Mouse (Mus musculus) cerebellum, adult 2 months (tissue): Measurements from ENCODE around the gene Lrrc74a. TPM values are rescaled to one million over a fixed set of nuclear protein-coding genes. Genes with fewer than 3 reads are reported as not detected.

Source experiments
- DNase-seq, 2 experiments: peaks; one replicate each; pipeline ENCODE4 v3.0.0; 2021
- H3K27ac ChIP-seq: fragments of 200-500 bp; 2 replicates; pipeline ENCODE4 v1.5.1; 2012; ENCODE audit warnings: low read length, control low read depth, inconsistent platforms; ENCODE audit not compliant: insufficient read depth
- H3K27me3 ChIP-seq: fragments of 200-500 bp; 2 replicates; pipeline ENCODE4 v1.6.1; 2012; ENCODE audit warnings: inconsistent platforms, mild to moderate bottlenecking, low read length, moderate library complexity; ENCODE audit not compliant: control insufficient read depth, insufficient read depth
- H3K4me1 ChIP-seq: fragments of 200-500 bp; 2 replicates; pipeline ENCODE4 v1.6.1; 2011; ENCODE audit warnings: low read length; ENCODE audit not compliant: control insufficient read depth, insufficient read depth
- H3K4me3 ChIP-seq: fragments of 200-500 bp; replicated peaks from 2 replicates; pipeline ENCODE3; 2011; ENCODE audit warnings: mild to moderate bottlenecking, low read depth, low read length, control low read depth; ENCODE audit not compliant: insufficient read depth
- CTCF ChIP-seq: fragments of 200-500 bp; IDR thresholded peaks from 2 replicates; pipeline ENCODE4 v1.5.1; 2011; ENCODE audit warnings: low read depth, mild to moderate bottlenecking, control low read depth, low read length, moderate library complexity, borderline replicate concordance; ENCODE audit not compliant: insufficient read depth
- POLR2A ChIP-seq: fragments of 200-500 bp; IDR thresholded peaks from 2 replicates; pipeline ENCODE4 v1.6.1; 2011; ENCODE audit warnings: low read length, control low read depth, borderline replicate concordance; ENCODE audit not compliant: insufficient read depth
- WGBS: fragments of 180-500 bp; shearing (Covaris S2); methylation state at CpG from one replicate; pipeline ENCODE4 v1.1.7; 2018; 5-methylcytosine and 5-hydroxymethylcytosine counted together
- polyA plus RNA-seq: library from polyadenylated mRNA; depleted of rRNA; stranded (reverse); fragments of >200 nt; gene quantifications from 2 replicates; pipeline ENCODE4 v1.2.3, GENCODE M21; 2012

Gene Lrrc74a
- polyA plus RNA-seq, 1 experiment: not detected

DNA sequence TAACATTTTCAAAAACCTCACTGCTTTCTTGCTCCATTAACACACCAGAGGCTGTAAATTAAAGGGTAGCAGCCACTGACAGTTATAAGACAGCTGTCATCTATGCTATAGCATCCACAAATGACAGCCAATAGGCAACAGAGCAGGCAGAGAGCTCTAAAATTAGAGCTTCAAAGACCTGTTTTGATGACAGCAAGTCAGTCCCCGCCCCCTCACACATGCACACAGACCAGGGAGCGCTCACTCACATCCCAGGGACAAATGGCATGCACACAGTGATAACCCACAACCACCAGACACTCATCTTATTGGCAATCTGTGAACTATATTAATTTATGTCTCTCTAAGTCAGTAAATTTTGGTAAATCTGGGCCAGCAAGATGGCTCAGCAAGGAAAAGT, 9.9 kb upstream of the Lrrc74a start:
- no peaks in the 10 kb centered on the region for H3K27me3 ChIP-seq
- TF ChIP-seq CTCF: no peak
- TF ChIP-seq POLR2A: no peak
- H3K4me1 ChIP-seq: peaks cover 16% of the 10 kb centered on the region
- DNase-seq: peak in 1 of 2 experiments; percentile 38
- no peak overlapping the region for H3K4me3 ChIP-seq
- 72% methylated on average over 2 of the region's 2 CpGs for WGBS
- H3K27ac ChIP-seq: no peak overlapping the region

DNA sequence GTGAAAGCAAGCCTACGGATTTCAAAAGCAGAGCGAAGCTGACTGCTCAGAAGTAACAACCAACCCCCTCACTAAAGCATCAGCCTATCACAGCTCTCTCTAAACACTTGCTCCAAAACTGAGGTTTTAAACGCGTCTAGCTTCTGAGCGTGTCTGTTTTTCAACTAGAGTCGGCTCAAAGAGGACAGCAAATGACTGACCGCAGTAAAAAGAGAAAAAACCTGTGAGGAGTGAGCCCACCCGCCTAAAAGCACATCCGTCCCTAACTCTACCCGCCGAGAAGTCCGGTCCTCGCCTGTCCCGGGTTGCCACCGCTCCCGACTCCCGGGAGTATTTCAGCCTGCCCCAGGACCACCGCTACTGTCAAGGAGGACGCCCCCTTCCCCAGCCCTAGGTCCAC, 8.5 kb upstream of the Lrrc74a start:
- TF ChIP-seq POLR2A (no peak), CTCF (no peak)
- peaks cover 7% of the 10 kb centered on the region for H3K4me1 ChIP-seq
- DNase-seq: no peak
- H3K4me3 ChIP-seq: peak overlapping the region; percentile 77
- no peaks in the 10 kb centered on the region for H3K27me3 ChIP-seq
- WGBS: under 1% methylated on average over 19 of the region's 19 CpGs
- H3K27ac ChIP-seq: peak overlapping the region; percentile 42

DNA sequence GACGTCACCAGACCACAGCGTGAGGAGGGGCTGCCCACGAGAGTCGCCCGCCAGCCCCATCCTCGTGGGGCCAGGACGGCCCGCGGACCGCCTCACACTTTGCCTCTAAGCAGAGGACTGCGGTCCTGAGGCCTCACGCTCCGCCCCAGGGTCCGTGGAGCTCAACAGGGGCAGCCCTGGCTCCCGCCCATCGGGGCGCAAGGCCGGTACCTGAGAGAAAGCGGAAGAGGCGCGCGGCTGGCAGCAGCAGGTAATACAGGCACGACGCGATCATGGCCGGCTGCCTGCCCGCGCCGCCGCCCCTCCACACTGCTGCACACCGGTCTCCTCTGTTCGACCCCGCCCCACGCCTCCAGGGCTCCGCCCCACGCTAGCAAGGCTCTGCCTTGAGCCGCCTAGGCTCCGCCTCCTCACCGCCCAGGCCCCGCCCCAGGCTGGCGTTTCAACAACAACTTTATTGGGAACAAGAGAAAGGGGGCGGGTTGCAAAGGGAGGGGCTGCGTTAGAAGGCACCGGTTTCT, 8.0 kb upstream of the Lrrc74a start, which contains the start of gene Angel1:
TSS of gene Angel1 (minus strand) at position 341 of the 521 bp plus-strand sequence.
- WGBS: under 1% methylated on average over 44 of the region's 44 CpGs
- peak within 1 kb of the TSS; percentile 77 for H3K4me3 ChIP-seq
- peak; percentile 83 for TF ChIP-seq POLR2A
- no peak for TF ChIP-seq CTCF
- H3K27ac ChIP-seq: peak within 1 kb of the TSS; percentile 42
- no peaks in the 10 kb centered on the region for H3K27me3 ChIP-seq
- peak; percentile 97 for DNase-seq
- peaks cover 7% of the 10 kb centered on the region for H3K4me1 ChIP-seq

DNA sequence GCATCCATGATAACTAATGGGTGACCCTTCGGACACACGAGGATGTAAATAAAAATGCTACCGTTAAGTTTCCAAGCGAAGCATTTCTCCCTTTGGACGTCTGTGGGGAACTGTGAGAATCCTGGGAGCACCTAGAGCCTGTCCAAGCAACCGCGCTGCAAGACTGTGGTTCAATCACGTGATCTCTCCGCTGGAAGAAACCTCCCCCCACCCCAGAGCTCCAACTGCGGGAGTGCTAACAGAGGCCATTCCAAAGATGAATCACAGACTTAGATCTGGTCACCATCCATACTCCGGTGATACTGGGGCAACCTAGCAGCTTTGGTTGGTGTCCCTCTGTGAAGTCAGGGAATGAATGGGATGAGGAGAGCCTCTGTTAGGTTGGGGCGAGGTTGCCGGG, 26.9 kb downstream of the Lrrc74a start:
- DNase-seq: no peak
- 78% methylated on average over 13 of the region's 13 CpGs for WGBS
- Histone ChIP-seq H3K4me3 (no peak overlapping the region), H3K4me1 (no peaks in the 10 kb centered on the region), H3K27ac (no peak overlapping the region), H3K27me3 (no peaks in the 10 kb centered on the region)
- TF ChIP-seq POLR2A (no peak), CTCF (no peak)

DNA sequence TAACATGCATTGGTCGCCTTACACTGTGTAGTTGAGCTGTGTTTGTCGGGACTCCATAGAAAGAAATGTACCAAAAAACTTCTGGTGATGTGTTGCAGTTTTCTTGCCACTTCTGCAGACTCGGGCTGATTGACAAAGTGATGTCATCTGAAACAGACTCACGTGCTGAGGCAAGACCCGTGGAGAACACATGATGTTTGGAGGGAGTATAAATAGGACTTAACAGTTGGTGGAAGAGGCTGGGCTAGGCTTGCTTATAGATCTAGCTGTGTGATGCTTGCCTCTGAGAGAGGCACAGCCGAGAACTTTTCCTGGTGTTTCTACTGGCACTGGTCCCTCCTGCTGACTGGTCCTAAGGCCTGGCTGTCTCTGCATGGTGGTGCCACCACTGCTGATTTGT, 29.9 kb downstream of the Lrrc74a start:
- Histone ChIP-seq H3K27me3 (no peaks in the 10 kb centered on the region), H3K27ac (no peak overlapping the region), H3K4me1 (no peaks in the 10 kb centered on the region), H3K4me3 (no peak overlapping the region)
- DNase-seq: no peak
- TF ChIP-seq POLR2A (no peak), CTCF (no peak)
- WGBS: 62% methylated on average over 6 of the region's 6 CpGs

DNA sequence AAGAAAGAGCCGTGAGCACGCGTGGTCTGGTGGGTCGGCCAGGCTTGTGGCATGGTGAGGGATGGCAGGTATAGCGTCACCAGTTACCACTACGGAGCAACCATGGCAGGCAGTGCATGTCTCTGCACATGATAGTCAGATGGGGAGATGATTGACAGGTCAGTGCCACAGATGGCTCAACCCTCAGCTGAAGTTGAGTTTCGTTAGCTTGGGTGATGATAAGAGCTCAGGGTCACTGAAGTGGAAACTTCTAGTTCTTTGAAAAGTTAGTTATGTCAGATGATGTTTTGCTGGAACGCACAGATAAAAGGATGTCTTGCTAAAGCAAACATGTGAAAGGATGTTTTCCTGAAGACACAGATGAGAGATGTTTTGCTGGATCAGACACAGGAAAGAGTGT, 32.3 kb downstream of the Lrrc74a start:
- Histone ChIP-seq H3K27ac (no peak overlapping the region), H3K4me1 (peaks cover 8% of the 10 kb centered on the region), H3K27me3 (no peaks in the 10 kb centered on the region), H3K4me3 (no peak overlapping the region)
- TF ChIP-seq POLR2A: no peak
- TF ChIP-seq CTCF: no peak
- WGBS: 89% methylated on average over 8 of the region's 8 CpGs
- DNase-seq: no peak

DNA sequence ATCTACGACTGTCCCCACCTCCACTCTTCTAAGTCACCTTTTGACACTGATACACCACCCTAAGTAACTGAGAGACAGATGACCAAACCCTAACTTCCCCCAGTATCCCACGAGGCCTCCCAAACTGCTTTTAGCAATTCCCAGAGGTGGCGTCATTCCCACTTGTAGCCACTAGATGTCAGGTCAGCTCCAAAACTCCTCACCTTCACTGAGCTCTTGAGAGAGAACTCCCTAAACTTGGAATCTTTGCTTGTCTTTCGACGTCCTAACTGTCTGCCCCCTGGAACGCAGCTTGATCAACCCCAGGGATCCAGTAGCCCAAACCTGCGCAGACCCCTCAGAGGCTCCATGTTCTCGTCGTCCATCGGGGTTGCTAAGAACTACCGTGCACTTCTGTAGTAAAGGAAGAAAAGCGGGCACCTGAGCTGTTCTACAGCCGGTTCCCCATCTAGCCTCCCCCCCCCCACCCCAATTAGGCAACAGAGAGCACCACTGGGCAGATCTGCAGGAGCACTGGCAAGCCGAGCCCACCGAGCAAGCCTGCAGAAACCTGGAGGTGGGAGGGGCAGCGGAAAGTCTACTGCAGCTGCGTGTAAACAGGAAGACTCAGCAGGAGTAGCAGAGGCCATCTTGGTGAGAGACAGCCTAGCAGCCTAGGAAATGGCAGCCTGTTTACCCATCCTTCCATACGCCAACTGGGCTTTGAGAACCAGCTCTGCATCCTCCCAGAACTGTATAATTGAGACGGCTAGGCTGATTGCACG, 33.9 kb downstream of the Lrrc74a start:
- Histone ChIP-seq H3K4me1 (peaks cover 8% of the 10 kb centered on the region), H3K27ac (no peak overlapping the region), H3K27me3 (no peaks in the 10 kb centered on the region), H3K4me3 (no peak overlapping the region)
- TF ChIP-seq CTCF (peak; percentile 86), POLR2A (no peak)
- 37% methylated on average over 20 of the region's 20 CpGs for WGBS
- DNase-seq: peak; percentile 60 to 72
